Mouse (Mus musculus): ENCODE measurements around the gene Pwwp2b. TPM values are rescaled to one million over a fixed set of nuclear protein-coding genes. Genes with fewer than 3 reads are reported as not detected.

Gene Pwwp2b
- not detected in 2 replicates for polyA plus RNA-seq (2012; ENCODE audit: insufficient read depth, insufficient read length, low replicate concordance, missing spikeins)

DNA sequence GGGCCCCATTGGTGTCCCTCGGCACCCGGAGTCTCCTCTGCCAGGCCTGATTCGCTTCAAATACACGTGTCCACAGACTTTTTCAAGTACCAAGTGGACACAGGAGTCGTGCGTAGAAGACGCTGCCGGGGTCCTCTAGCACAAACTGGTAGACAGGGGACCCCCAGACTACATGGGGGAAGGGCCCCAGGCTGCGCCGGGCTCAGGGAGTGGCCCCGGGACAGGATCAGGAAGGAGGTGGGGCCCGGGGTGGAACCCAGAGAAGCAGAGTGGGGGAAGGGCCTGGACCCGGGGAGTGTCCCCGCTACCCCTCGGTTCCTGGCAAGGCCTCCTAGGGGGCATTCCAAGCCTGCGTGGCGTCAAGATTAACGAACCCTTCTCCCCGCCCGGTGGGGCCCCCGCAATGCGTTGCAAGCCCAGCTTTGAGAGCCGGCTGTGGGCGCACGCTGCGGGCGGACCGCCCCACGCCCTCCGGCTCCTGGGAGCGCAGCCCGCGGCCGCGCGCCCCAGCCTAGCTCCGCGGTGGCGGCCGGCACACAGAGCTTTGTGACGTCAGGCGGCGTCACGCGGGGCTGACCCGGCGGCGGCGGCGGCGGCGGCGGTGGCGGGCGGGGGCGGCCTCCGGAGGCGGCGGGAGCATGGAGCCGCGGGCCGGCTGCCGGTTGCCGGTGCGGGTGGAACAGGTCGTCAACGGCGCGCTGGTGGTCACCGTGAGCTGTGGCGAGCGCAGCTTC, at the start of gene Pwwp2b:
Gene Pwwp2b (plus strand): TSS at position 602 of the 734 bp plus-strand sequence.
- peak within 1 kb of the TSS; percentile 89 for H3K27ac ChIP-seq (ENCODE audit: insufficient read depth, low read depth, low read length)
- WGBS: under 1% methylated on average over 59 of the region's 72 CpGs
- TF ChIP-seq CTCF (IDR thresholded peaks at IDR 0.05; ENCODE audit: insufficient read depth, low read depth, low read length) (no peak), POLR2A (IDR thresholded peaks at IDR 0.05; ENCODE audit: insufficient read depth, low read depth, low read length) (peak; percentile 92)

DNA sequence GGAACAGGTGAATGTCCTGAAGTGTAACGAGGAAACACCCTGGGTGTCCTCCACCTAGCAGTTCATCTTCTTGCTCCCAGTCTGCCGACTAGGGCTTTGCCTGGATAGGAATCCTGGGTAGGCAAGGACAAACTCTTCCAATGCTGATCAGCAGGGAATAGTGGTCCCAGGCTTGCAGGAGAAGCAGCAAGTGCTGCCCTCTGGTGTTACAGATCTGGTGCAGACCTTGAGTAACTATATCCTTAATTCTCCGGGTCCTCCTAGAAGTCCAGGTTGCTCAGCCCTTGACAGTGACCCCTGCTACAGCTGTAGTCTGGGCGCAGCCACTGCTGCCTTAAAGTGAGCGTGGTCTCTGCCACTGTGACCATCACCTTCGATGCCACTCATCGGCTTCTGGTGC, 48.2 kb upstream of the Pwwp2b start:
- 27% methylated on average over 7 of the region's 7 CpGs for WGBS
- H3K4me3 ChIP-seq (ENCODE audit: insufficient read depth, low read depth, low read length): no peak overlapping the region
- H3K27ac ChIP-seq (ENCODE audit: insufficient read depth, low read depth, low read length): no peak overlapping the region
- 0 out of 2 replicates have a peak, but pooled peaks cover 2% of the 10 kb centered on the region for H3K4me1 ChIP-seq (ENCODE audit: control insufficient read depth, insufficient read depth, low read length)
- TF ChIP-seq CTCF (IDR thresholded peaks at IDR 0.05; ENCODE audit: insufficient read depth, low read depth, low read length): no peak; the same call in 1 of the 2 replicates
- no peak for TF ChIP-seq POLR2A (IDR thresholded peaks at IDR 0.05; ENCODE audit: insufficient read depth, low read depth, low read length)

More for the DNA sequence above, at the start of gene Pwwp2b:
- peaks cover 64% of the 10 kb centered on the region for H3K4me1 ChIP-seq (ENCODE audit: control insufficient read depth, insufficient read depth, low read length)
- H3K4me3 ChIP-seq (ENCODE audit: insufficient read depth, low read depth, low read length): peak within 1 kb of the TSS; percentile 79

DNA sequence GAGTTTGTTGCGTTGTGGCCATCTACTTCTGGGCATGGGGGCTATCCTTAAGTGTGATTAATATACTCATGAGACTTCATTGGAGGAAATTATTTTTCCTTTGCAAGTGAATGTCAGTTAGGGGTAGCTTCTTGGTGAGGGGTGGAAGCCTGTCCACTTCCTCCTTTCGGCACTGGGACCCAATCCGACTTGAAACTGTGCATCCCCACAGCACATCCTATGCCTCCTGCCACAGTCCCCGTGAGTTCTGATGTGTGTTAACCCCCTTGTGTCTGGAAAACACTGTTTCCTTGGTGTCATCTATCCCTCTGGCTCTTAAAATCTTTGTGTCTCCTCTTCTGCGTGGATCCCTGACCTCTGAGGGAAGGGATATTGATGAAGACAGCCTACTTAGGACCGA, 47.1 kb upstream of the Pwwp2b start:
- no peak for TF ChIP-seq POLR2A (IDR thresholded peaks at IDR 0.05; ENCODE audit: insufficient read depth, low read depth, low read length)
- TF ChIP-seq CTCF (IDR thresholded peaks at IDR 0.05; ENCODE audit: insufficient read depth, low read depth, low read length): no peak
- no peak overlapping the region for H3K4me3 ChIP-seq (ENCODE audit: insufficient read depth, low read depth, low read length)
- H3K27ac ChIP-seq (ENCODE audit: insufficient read depth, low read depth, low read length): no peak overlapping the region
- H3K4me1 ChIP-seq (ENCODE audit: control insufficient read depth, insufficient read depth, low read length): 0 out of 2 replicates have a peak, but pooled peaks cover 2% of the 10 kb centered on the region
- WGBS: 74% methylated on average over 6 of the region's 6 CpGs

DNA sequence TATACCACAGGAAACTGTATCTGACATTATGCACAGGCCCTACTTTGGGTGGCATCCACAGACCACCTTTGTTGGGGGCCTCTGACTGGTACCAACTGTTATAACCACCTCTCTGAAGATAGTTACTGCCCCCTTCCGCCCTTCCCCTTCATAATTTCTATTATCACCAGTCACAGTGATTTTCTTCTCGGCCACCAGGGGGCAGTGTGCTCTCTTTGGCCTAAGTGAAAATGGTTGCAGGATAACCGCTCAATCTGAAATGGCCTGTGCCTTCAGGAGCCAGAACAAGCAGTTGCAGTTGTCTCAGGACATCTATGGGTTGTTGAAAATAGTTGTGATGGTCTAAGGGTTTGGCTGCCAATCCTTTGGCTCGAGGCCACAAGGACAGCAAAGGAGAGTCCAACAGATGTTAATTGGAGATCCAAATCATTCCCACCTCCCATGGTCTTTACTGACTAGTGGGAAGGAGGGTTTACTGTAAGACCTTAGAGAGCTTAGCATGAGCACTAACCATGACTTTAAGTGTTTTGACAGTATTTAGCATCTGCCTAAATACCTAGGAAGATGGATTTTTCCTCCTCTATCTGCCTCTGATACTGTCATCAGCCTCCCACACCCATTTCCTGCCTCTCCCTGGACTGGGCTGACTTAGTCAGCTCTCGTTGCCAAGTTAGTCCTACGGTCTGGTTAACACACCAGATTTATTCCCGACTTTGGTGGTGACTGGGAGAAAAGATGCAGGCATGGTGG, 40.1 kb upstream of the Pwwp2b start:
- Histone ChIP-seq H3K27ac (ENCODE audit: insufficient read depth, low read depth, low read length) (no peak overlapping the region), H3K4me1 (ENCODE audit: control insufficient read depth, insufficient read depth, low read length) (no peaks in the 10 kb centered on the region), H3K4me3 (ENCODE audit: insufficient read depth, low read depth, low read length) (no peak overlapping the region)
- TF ChIP-seq POLR2A (IDR thresholded peaks at IDR 0.05; ENCODE audit: insufficient read depth, low read depth, low read length) (no peak), CTCF (IDR thresholded peaks at IDR 0.05; ENCODE audit: insufficient read depth, low read depth, low read length) (peak; percentile 33)
- 22% methylated on average over 7 of the region's 7 CpGs for WGBS

DNA sequence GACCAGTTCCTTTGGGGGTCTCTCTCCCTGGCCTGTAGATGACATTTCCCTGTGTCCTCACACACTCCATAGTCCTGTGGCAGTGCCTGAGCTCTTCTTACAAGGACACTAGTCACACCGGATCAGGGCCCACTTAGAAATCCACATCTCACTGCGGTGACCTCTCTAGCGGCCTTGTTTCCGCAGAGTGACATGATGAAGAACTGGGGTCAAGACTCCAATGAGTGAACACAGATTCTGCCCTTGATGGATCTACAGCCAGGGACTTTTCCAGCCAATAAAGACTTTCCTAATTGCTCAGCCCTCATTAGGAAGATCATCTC, 39.5 kb upstream of the Pwwp2b start:
- Histone ChIP-seq H3K4me1 (ENCODE audit: control insufficient read depth, insufficient read depth, low read length) (no peaks in the 10 kb centered on the region; the same call in 1 of the 2 replicates), H3K4me3 (ENCODE audit: insufficient read depth, low read depth, low read length) (no peak overlapping the region), H3K27ac (ENCODE audit: insufficient read depth, low read depth, low read length) (no peak overlapping the region)
- no peak for TF ChIP-seq POLR2A (IDR thresholded peaks at IDR 0.05; ENCODE audit: insufficient read depth, low read depth, low read length)
- TF ChIP-seq CTCF (IDR thresholded peaks at IDR 0.05; ENCODE audit: insufficient read depth, low read depth, low read length): no peak
- WGBS: 93% methylated on average over 4 of the region's 4 CpGs

DNA sequence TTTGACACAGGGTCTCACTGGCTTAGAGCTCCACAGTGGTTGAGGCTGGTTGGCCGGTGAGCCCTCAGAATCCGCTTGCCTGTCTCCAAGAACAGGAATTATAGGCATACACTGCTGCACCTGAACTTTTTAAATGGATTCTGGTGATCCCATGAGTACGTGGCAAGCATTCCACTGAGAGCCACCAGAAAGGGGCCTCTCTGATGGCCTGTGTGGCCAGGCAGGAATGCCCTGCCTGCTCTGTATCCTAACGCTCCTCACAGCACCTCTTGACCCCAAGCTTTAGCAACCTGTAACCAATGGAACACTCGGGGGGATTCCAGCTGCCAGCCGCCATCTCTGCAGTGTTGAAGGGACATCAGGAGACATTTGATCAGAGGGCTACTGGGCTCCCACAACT, 36.5 kb upstream of the Pwwp2b start:
- Histone ChIP-seq H3K4me1 (ENCODE audit: control insufficient read depth, insufficient read depth, low read length) (no peaks in the 10 kb centered on the region; the same call in 1 of the 2 replicates), H3K4me3 (ENCODE audit: insufficient read depth, low read depth, low read length) (no peak overlapping the region), H3K27ac (ENCODE audit: insufficient read depth, low read depth, low read length) (no peak overlapping the region)
- TF ChIP-seq POLR2A (IDR thresholded peaks at IDR 0.05; ENCODE audit: insufficient read depth, low read depth, low read length): no peak
- TF ChIP-seq CTCF (IDR thresholded peaks at IDR 0.05; ENCODE audit: insufficient read depth, low read depth, low read length): no peak
- WGBS: 90% methylated on average over 6 of the region's 6 CpGs

DNA sequence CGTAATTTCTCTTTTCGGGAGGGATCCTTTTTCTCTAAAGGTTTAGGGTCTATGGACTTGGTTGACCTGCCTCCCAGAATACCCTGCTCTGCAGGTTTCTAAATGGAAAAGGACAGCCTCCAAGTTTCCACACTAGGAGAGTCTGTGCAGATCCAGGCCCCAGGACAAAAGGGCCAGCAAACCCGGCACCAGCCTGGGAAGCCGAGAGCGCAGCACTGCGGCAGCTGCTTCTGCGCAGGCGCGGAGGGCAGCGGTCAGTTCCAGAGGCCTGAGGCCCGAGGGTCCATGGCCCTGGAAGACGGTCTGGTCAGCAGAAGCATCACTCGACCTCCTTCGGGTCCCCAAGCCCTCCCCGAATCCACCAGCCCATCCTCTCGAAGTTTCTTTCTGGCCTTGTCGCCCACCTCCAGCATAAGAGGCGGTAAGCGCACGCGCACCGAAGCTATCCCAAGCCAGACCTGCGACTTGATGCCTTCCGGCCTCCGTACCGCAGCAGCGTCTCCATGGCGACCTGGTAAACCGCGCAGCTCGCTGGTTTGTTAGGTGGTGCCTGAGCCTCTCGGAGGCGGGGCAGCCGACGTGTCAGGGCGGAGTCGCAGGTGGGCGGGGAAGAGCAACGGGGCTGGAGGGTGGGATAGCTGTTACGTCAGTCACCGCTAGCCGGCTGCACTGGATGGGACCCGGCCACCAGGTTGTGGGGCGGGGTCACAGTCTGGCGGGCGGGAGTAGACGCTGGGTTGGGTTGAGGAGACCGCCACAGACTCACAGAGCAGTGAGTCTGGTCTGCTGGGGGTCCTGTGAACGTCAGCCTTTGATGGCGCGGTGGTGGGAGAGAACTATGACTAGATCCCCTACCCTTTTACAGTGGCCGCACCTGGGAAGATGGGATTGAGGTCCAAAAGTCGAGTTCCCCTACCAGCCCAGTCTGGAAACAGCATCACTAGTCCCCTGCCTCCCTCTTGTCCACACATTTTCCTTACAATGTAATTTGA, 35.2 kb upstream of the Pwwp2b start, which contains the start of the genes Lrrc27 and Stk32c:
Gene Lrrc27 (plus strand): TSS at position 235 of the 992 bp plus-strand sequence.
Gene Stk32c (minus strand): TSS at position 554 of the 992 bp plus-strand sequence.
- no peaks in the 10 kb centered on the region; the same call in 1 of the 2 replicates for H3K4me1 ChIP-seq (ENCODE audit: control insufficient read depth, insufficient read depth, low read length)
- peak within 1 kb of the TSS; percentile 74 for H3K27ac ChIP-seq (ENCODE audit: insufficient read depth, low read depth, low read length)
- peak within 1 kb of the TSS; percentile 78 for H3K4me3 ChIP-seq (ENCODE audit: insufficient read depth, low read depth, low read length)
- under 1% methylated on average over 53 of the region's 53 CpGs for WGBS
- TF ChIP-seq POLR2A (IDR thresholded peaks at IDR 0.05; ENCODE audit: insufficient read depth, low read depth, low read length): peak; percentile 58
- no peak for TF ChIP-seq CTCF (IDR thresholded peaks at IDR 0.05; ENCODE audit: insufficient read depth, low read depth, low read length)

DNA sequence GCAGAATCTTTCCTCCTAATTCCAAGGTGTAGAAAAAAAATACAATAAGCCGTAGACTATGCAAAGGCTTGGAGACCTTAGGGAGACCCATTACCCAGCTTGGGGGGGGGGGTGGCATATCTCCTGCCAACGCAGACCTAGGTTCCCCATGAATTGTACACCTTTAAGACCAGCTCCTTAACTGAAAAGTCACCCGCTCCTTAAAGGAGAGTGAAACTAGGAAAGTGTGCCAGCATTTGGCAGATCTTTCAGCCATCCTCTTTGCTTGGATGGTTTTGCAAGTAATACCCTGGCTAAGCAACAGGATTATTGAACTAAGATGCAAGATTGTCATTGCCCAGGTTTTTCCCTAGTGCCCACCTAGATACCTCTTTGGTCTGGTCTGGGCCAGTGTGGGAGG, 34.5 kb upstream of the Pwwp2b start:
- Histone ChIP-seq H3K27ac (ENCODE audit: insufficient read depth, low read depth, low read length) (peak overlapping the region; percentile 60), H3K4me1 (ENCODE audit: control insufficient read depth, insufficient read depth, low read length) (no peaks in the 10 kb centered on the region; the same call in 1 of the 2 replicates), H3K4me3 (ENCODE audit: insufficient read depth, low read depth, low read length) (peak overlapping the region; percentile 78)
- 47% methylated on average over 3 of the region's 3 CpGs for WGBS
- TF ChIP-seq CTCF (IDR thresholded peaks at IDR 0.05; ENCODE audit: insufficient read depth, low read depth, low read length) (no peak), POLR2A (IDR thresholded peaks at IDR 0.05; ENCODE audit: insufficient read depth, low read depth, low read length) (no peak)
